Mouse (Mus musculus) cortical plate, adult 2 months (tissue): ENCODE data around the gene Fam19a2. TPM values are rescaled to one million over a fixed set of nuclear protein-coding genes. Genes with fewer than 3 reads are reported as not detected.

ENCODE experiments used
- H3K27ac ChIP-seq: fragments of 200-500 bp; 2 replicates; pipeline ENCODE4 v1.5.1; 2012; ENCODE audit warnings: low read length, control low read depth, inconsistent platforms; ENCODE audit not compliant: insufficient read depth
- H3K4me1 ChIP-seq: fragments of 200-500 bp; 2 replicates; pipeline ENCODE4 v1.6.1; 2011; ENCODE audit warnings: low read length; ENCODE audit not compliant: control insufficient read depth, insufficient read depth
- H3K4me3 ChIP-seq: fragments of 200-500 bp; 2 replicates; pipeline ENCODE4 v1.5.1; 2011; ENCODE audit warnings: mild to moderate bottlenecking, low read length, control low read depth; ENCODE audit not compliant: insufficient read depth
- CTCF ChIP-seq: fragments of 200-500 bp; IDR thresholded peaks from 2 replicates; pipeline ENCODE4 v1.5.1; 2011; ENCODE audit warnings: mild to moderate bottlenecking, control low read depth, low read length; ENCODE audit not compliant: insufficient read depth; ENCODE audit errors: extremely low read depth
- POLR2A ChIP-seq: fragments of 200-500 bp; IDR thresholded peaks from 2 replicates; pipeline ENCODE4 v1.6.1; 2011; ENCODE audit warnings: mild to moderate bottlenecking, low read length, control low read depth; ENCODE audit not compliant: insufficient read depth; ENCODE audit errors: extremely low read depth
- polyA plus RNA-seq: library from polyadenylated mRNA; depleted of rRNA; stranded (reverse); fragments of >200 nt; gene quantifications from 2 replicates; pipeline ENCODE4 v1.2.3, GENCODE M21; 2012; rRNA removed

Gene Fam19a2
- polyA plus RNA-seq, result 28.2 and 30.0 TPM in 2 replicates

GRCm38 (mm10) chr10:123263876-123264309, at the start of gene Fam19a2:
Fam19a2 (plus strand) TSS chr10:123263996.
- Histone ChIP-seq H3K4me1 (no peaks in the 10 kb centered on the region), H3K27ac (peak within 1 kb of the TSS; percentile 42; the same call in 1 of the 2 replicates), H3K4me3 (peak within 1 kb of the TSS; percentile 86)
- TF ChIP-seq POLR2A, result peak; percentile 87
- TF ChIP-seq CTCF, result peak; percentile 67

GRCm38 (mm10) chr10:123222785-123223184, 41.0 kb upstream of the Fam19a2 start:
- Histone ChIP-seq H3K4me3 (no peak overlapping the region), H3K4me1 (no peaks in the 10 kb centered on the region), H3K27ac (no peak overlapping the region)
- TF ChIP-seq POLR2A (no peak), CTCF (no peak)

DNA sequence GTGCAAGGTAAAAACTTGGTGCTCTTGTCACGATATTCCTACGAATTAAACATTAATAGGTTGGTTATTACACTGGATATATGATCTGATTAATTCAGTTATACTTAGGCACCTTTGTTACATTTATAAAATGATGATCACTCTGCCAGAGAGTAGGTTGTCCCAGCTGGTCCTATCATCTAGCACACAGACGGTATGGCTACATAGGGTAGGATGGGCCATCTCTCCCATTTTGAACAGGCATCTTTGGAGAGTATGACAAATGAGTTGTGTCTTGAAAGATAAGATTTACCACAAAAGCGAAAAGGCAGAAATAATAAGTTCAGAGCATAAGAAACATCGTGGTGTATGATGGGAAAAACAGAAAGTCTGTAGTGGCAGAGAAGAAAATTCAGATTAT, 34.4 kb upstream of the Fam19a2 start:
- TF ChIP-seq POLR2A, result no peak
- no peak for TF ChIP-seq CTCF
- H3K4me1 ChIP-seq, result no peaks in the 10 kb centered on the region
- no peak overlapping the region for H3K4me3 ChIP-seq
- H3K27ac ChIP-seq, result no peak overlapping the region

DNA sequence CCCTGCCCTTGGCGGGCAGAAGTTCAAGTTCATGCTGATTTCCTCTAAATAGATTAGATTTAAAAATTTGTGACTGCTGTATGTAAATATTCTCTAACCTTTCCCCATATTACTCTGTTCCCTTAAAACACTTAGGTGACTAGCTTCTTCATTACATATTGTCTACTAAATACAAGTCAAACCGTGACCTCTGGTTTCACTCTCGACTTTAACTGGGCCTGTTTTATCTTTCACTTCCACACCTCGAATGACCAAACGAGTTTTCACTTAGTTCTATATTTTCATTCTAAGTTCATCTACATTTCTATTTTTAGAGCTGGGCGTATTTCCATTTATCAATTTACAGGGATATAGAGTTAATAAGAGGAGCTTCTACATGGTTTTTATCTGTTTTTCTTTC, 15.7 kb upstream of the Fam19a2 start:
- no peak overlapping the region for H3K27ac ChIP-seq
- no peak overlapping the region for H3K4me3 ChIP-seq
- no peaks in the 10 kb centered on the region for H3K4me1 ChIP-seq
- no peak for TF ChIP-seq CTCF
- TF ChIP-seq POLR2A, result no peak

GRCm38 (mm10) chr10:123251904-123252303, 11.9 kb upstream of the Fam19a2 start:
- Histone ChIP-seq H3K4me3 (no peak overlapping the region), H3K27ac (no peak overlapping the region), H3K4me1 (no peaks in the 10 kb centered on the region)
- TF ChIP-seq POLR2A (no peak), CTCF (no peak)

DNA sequence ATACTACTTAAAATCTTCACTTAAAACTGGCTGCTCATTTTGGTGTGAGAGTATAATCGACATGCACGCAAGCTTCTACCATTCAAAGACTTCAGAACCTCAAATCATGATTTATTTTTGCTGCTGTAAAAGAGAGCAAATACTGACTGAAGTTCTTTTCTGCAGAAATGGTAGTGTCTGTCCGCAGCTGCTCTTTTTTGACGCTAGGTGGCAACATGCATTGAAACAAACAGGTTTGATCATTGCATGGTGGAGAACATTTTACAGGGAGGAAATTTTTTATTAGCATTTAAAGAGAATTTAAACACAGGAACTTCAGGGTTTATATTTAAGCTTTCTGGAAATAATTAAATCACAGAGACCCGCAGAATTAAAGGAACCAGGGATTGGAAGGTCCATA, 9.5 kb upstream of the Fam19a2 start:
- H3K4me3 ChIP-seq, result no peak overlapping the region
- TF ChIP-seq POLR2A (no peak), CTCF (peak; percentile 46; the same call in 1 of the 2 replicates)
- H3K4me1 ChIP-seq, result no peaks in the 10 kb centered on the region
- no peak overlapping the region for H3K27ac ChIP-seq

- no peak overlapping the region for H3K4me3 ChIP-seq
- H3K4me1 ChIP-seq, result no peaks in the 10 kb centered on the region
- no peak overlapping the region for H3K27ac ChIP-seq
- no peak for TF ChIP-seq POLR2A
- TF ChIP-seq CTCF, result no peak
Observed at GRCm38 (mm10) chr10:123255674-123256348, 8.0 kb upstream of the Fam19a2 start.

- TF ChIP-seq CTCF, result no peak
- peak; percentile 52; the same call in 1 of the 2 replicates for TF ChIP-seq POLR2A
- peak overlapping the region; percentile 84 for H3K27ac ChIP-seq
Observed at GRCm38 (mm10) chr10:123264461-123265191, 830 bp downstream of the Fam19a2 start.

GRCm38 (mm10) chr10:123265241-123265790, 1.5 kb downstream of the Fam19a2 start:
- peak overlapping the region; percentile 86 for H3K4me3 ChIP-seq
- peak overlapping the region; percentile 84 for H3K27ac ChIP-seq
- no peak for TF ChIP-seq POLR2A
- no peak for TF ChIP-seq CTCF
- no peaks in the 10 kb centered on the region for H3K4me1 ChIP-seq

More at GRCm38 (mm10) chr10:123264461-123265191, 830 bp downstream of the Fam19a2 start:
- H3K4me3 ChIP-seq, result peak overlapping the region; percentile 86
- no peaks in the 10 kb centered on the region for H3K4me1 ChIP-seq
